Mouse (Mus musculus) forebrain, embryonic 12.5 days (tissue): ENCODE measurements around the gene Rpl13a. TPM values are rescaled to one million over a fixed set of nuclear protein-coding genes. Genes with fewer than 3 reads are reported as not detected.
A peak's percentile ranks its signal among the peaks of the same experiment; 100 is the strongest.
"Not testable (repeated sequence)": the region's sequence is repeated elsewhere in the genome, so short reads cannot be mapped to it uniquely, and the experiment has no call there.

Experiments
- ATAC-seq: fragments of 200-750 bp; cut with Nextera tagmentation; 2 replicates; pipeline ENCODE4 v1.8.0; 2017; ENCODE audit warnings: moderate TSS enrichment; ENCODE audit not compliant: low FRiP score
- H3K27ac ChIP-seq: fragments of 300-500 bp; sonication (generic); 2 replicates; pipeline ENCODE4 v1.5.1; 2016; ENCODE audit warnings: mild to moderate bottlenecking
- H3K27me3 ChIP-seq: fragments of 300-500 bp; sonication (generic); 2 replicates; pipeline ENCODE4 v1.6.1; 2016; ENCODE audit warnings: mild to moderate bottlenecking
- H3K36me3 ChIP-seq: fragments of 300-500 bp; sonication (generic); replicated peaks from 2 replicates; pipeline ENCODE4 v1.6.1; 2016; ENCODE audit warnings: mild to moderate bottlenecking
- H3K4me1 ChIP-seq: fragments of 300-500 bp; sonication (generic); 2 replicates; pipeline ENCODE4 v1.6.1; 2016
- H3K4me2 ChIP-seq: fragments of 300-500 bp; sonication (generic); 2 replicates; pipeline ENCODE4 v1.6.1; 2016; ENCODE audit warnings: mild to moderate bottlenecking, moderate library complexity
- H3K4me3 ChIP-seq: fragments of 300-500 bp; sonication (generic); replicated peaks from 2 replicates; pipeline ENCODE4 v1.5.1; 2016; ENCODE audit warnings: mild to moderate bottlenecking
- H3K9ac ChIP-seq: fragments of 300-500 bp; sonication (generic); 2 replicates; pipeline ENCODE4 v1.6.1; 2016; ENCODE audit warnings: mild to moderate bottlenecking
- H3K9me3 ChIP-seq: fragments of 300-500 bp; sonication (generic); 2 replicates; pipeline ENCODE4 v1.6.1; 2016
- WGBS: fragments of 180-500 bp; shearing (Covaris S2); methylation state at CpG from one replicate; pipeline ENCODE4 v1.1.7; 2016; 5-methylcytosine and 5-hydroxymethylcytosine counted together
- polyA plus RNA-seq: library from polyadenylated mRNA; unstranded; fragments of >200 nt; fragmentation: Nextera tagmentation; extraction: Ambion mirVana; gene quantifications from 2 replicates; pipeline ENCODE4 v1.2.1, GENCODE M21; 2016

Rpl13a gene
- polyA plus RNA-seq, 1 experiment from 2014 or later: 1,135 TPM

DNA sequence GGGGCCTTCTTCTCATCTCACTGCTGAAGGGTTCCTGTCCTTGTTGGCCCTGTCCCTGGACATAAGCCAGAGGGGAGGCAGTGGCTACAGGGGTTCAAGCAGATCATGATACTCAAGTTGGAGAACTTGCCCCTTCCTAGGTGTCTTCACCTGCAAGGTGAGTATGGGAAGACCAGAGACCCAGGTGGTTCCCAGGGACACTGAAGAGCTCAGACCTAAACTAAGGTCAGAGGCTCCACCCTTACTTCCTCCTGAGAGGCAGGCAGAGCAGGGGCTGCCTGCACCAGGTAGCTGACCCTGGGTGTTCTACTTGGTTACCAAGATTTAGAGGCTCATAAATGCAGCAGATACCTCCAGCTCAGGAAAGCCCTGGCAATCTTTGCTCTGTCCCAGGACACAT, 6.6 kb downstream of the Rpl13a start:
- Histone ChIP-seq H3K36me3 (peaks cover 78% of the 10 kb centered on the region), H3K4me1 (peaks cover 39% of the 10 kb centered on the region), H3K9me3 (no peaks in the 10 kb centered on the region), H3K27ac (0 out of 2 replicates have a peak overlapping the region, but pooled peaks have one; percentile 6), H3K4me2 (no peak overlapping the region), H3K4me3 (no peak overlapping the region), H3K9ac (0 out of 2 replicates have a peak overlapping the region, but pooled peaks have one; percentile 1), H3K27me3 (no peaks in the 10 kb centered on the region)
- ATAC-seq: no peak

DNA sequence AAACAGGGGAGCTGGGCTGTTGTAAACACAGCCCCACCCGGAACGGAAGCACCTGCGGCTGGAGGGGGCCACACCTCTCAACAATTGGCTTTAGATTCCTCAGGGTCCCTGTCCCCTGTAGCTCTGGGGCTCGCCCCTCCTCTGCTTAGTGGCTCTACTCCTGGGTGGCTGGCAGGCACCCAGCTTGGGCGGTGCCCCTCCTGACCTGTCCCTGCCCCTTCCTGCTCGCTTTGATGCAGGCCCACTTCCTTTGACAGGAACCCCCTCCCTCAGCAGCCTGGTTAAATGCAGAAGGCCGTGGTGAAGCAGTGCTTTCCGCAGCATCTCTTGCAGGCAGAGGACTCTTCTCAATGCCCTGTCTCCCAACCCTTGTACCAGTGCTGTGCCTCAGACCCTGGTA, 7.2 kb downstream of the Rpl13a start:
- ATAC-seq: no peak
- Histone ChIP-seq H3K4me1 (peaks cover 34% of the 10 kb centered on the region), H3K9ac (0 out of 2 replicates have a peak overlapping the region, but pooled peaks have one; percentile 1), H3K4me3 (no peak overlapping the region), H3K27ac (0 out of 2 replicates have a peak overlapping the region, but pooled peaks have one; percentile 6), H3K27me3 (no peaks in the 10 kb centered on the region), H3K4me2 (no peak overlapping the region), H3K9me3 (no peaks in the 10 kb centered on the region), H3K36me3 (peaks cover 73% of the 10 kb centered on the region)
- WGBS: 78% methylated on average over 8 of the region's 8 CpGs

DNA sequence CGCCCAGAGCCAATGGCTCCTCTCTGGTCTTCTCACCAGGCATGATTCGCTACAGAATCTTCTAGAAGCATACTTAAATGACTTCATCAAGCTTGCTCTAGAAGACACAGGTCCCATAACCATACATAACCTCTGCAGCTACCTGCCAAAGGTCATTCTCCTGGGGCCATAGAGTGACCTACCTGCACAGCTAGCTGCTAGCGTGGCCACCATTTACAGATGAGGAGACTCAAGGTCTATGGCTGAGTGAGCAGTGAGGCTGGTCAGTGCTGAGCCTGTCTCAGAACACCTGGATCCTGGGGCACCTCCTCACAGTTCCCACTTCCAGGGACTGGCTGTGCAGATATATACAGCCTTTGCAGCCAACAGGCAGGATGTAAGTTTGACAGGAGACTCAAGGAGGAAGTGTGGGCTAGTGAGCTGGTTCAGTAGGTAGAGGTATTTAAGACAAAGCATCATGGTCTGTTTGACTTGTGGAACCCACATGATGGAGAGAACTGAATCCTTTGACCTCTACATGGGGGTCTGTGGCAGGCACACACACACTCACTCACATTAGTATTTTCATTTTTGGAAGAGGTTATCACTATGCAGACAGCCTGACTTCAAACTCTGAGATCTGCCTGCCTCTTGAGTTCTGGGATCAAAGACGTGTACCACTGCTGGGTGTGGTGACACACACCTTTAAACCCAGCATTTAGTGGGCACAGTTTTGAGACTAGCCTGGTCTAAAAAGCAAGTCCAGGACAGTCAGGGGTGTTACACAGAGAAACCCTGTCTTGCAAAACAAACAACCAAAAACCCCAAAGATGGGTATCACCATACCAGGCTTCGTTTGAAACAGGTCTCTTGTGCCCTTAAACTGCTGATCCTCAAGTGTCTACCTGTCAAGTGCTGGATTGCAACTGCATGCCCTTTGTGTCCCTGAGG, 8.5 kb downstream of the Rpl13a start:
- Histone ChIP-seq H3K9ac (no peak overlapping the region), H3K4me2 (no peak overlapping the region), H3K27me3 (no peaks in the 10 kb centered on the region), H3K27ac (no peak overlapping the region), H3K4me1 (peaks cover 22% of the 10 kb centered on the region), H3K36me3 (peaks cover 59% of the 10 kb centered on the region), H3K4me3 (no peak overlapping the region), H3K9me3 (no peaks in the 10 kb centered on the region)
- ATAC-seq: no peak
- 85% methylated on average over 5 of the region's 5 CpGs for WGBS

DNA sequence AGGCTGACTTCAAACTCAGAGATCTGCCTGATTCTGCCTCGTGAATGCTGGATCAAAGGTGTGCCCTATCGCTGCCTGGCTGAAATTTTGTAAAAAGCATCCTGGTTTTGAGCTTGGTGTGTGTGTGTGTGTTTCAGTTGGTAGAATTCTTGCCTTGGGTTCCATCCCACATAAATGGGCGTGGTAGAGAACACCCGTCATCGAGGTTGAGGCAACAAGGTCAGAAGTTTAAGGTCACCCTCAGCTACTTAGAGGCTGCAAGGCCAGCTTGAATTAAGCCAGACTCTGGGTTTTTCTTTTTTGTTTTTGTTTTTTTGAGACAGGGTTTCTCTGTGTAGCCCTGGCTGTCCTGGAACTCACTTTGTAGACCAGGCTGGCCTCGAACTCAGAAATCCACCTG, 10.2 kb downstream of the Rpl13a start:
- Histone ChIP-seq H3K9me3 (no peaks in the 10 kb centered on the region), H3K9ac (no peak overlapping the region), H3K27ac (no peak overlapping the region), H3K27me3 (no peaks in the 10 kb centered on the region), H3K4me2 (no peak overlapping the region), H3K4me1 (peaks cover 15% of the 10 kb centered on the region), H3K4me3 (no peak overlapping the region), H3K36me3 (peaks cover 56% of the 10 kb centered on the region)
- ATAC-seq: no peak
- 96% methylated on average over 6 of the region's 6 CpGs for WGBS

DNA sequence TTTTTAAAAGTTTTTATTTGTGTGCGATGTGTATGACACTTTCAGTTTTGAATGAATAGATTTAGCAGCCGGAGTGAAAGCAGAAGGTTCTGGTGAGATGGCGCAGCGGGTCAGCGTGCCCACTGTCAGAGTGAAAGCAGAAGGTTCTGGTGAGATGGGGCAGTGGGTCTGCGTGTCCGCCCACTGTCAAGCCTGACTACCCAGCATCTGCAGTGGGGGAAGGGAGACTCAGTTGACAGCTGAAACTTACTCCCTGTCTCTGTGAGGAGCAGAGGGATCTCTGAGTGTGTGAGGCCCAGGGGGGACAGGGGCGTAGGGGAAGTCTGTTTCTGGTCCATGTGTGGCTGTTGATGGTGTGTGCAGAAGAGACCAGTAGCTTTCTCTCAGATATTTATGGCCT, 11.0 kb downstream of the Rpl13a start:
- 91% methylated on average over 8 of the region's 8 CpGs for WGBS

DNA sequence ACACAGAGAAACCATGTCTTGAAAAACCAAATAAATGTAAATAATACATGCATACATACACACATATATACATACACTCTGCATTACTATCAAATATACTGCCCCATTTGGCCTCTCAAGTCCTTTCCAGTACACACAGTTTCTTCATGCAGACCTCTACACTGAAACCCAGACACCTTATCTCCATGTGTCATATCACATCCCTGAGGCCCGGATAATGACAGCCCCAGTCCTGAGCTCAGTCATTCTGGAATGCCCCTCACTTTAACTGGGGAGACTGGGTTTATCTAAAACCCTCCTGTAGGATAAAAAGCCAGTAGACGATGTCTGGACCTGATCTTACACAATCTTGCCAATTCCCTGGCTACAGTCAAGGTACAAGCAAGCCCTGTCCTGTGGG, 15.1 kb downstream of the Rpl13a start:
- Histone ChIP-seq H3K4me3 (no peak overlapping the region), H3K4me2 (no peak overlapping the region), H3K9ac (no peak overlapping the region), H3K4me1 (no peaks in the 10 kb centered on the region), H3K36me3 (peaks cover 10% of the 10 kb centered on the region; the same call in 1 of the 2 replicates), H3K27me3 (no peaks in the 10 kb centered on the region), H3K9me3 (no peaks in the 10 kb centered on the region), H3K27ac (no peak overlapping the region)
- WGBS: 88% methylated on average over 2 of the region's 2 CpGs
- ATAC-seq: no peak

More for the DNA sequence above, 11.0 kb downstream of the Rpl13a start:
- peaks cover 7% of the 10 kb centered on the region for H3K4me1 ChIP-seq
- H3K4me2 ChIP-seq: no peak overlapping the region
- H3K27ac ChIP-seq: no peak overlapping the region
- peaks cover 48% of the 10 kb centered on the region for H3K36me3 ChIP-seq
- no peak overlapping the region for H3K4me3 ChIP-seq
- H3K27me3 ChIP-seq: no peaks in the 10 kb centered on the region
- no peaks in the 10 kb centered on the region for H3K9me3 ChIP-seq
- H3K9ac ChIP-seq: no peak overlapping the region
- no peak for ATAC-seq

DNA sequence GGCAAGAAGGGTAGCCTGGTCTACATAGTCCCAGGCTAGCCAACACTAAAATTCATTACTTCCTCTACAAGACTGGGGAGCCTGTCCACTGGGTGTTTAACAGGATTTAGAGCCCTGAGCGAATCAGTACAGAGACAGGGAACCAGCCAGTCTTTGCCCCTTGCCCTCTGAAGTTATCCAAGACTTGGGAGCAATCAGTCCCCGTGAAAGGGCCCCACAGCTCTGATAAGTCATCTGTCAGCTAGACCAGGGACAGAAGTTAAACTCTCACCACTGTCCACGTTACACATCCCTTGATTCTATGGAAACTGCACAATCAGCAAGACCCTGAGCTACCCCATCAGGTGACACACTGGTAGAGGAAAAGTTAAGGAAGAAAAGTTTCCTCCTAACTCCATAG, 16.0 kb downstream of the Rpl13a start:
- Histone ChIP-seq H3K9me3 (no peaks in the 10 kb centered on the region), H3K27me3 (no peaks in the 10 kb centered on the region), H3K4me3 (no peak overlapping the region), H3K36me3 (peaks cover under 1% of the 10 kb centered on the region; the same call in 1 of the 2 replicates), H3K4me2 (no peak overlapping the region), H3K9ac (no peak overlapping the region), H3K4me1 (no peaks in the 10 kb centered on the region), H3K27ac (no peak overlapping the region)
- no peak for ATAC-seq
- 71% methylated on average over 3 of the region's 3 CpGs for WGBS

DNA sequence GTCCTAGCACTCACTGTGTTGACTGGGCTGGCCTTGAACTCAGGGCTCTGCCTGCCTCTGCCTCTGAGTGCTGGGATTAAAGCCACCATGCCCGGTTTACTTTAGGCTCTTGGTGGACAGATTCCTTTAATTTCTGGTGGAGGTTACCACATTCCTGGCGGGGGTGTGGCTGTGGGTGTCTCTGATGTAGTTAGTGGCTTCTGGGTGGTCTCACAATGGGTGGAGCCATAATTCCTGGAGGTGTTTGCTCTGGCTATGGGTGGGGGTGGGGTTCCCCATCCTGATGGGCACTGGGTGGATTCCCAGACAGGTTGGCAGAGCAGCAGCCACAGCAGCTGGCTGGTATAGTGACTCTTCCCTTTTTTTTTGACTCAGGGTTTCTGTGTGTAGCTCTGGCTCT, 16.6 kb downstream of the Rpl13a start:
- WGBS: 69% methylated on average over 2 of the region's 2 CpGs

DNA sequence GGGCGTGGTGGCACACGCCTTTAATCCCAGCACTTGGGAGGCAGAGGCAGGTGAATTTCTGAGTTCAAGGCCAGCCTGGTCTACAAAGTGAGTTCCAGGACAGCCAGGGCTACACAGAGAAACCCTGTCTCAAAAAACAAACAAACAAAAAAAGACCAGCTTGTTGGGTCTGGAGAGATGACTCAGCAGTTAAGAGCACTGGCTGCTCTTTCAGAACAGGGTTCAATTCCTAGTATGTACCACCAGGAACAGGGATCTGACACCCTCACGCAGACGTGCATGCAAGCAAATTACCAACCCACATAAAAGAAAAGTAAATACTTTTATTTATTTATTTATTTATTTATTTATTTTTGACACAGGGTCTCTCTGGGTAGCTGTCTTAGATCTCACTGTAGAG, 18.5 kb downstream of the Rpl13a start:
- H3K4me2 ChIP-seq, ATAC-seq, H3K4me1 ChIP-seq, H3K27me3 ChIP-seq, H3K27ac ChIP-seq, H3K4me3 ChIP-seq, H3K36me3 ChIP-seq, H3K9ac ChIP-seq, H3K9me3 ChIP-seq: not testable (repeated sequence)
- 98% methylated on average over 4 of the region's 4 CpGs for WGBS

More for the DNA sequence above, 16.6 kb downstream of the Rpl13a start:
- no peak overlapping the region for H3K9ac ChIP-seq
- H3K27me3 ChIP-seq: no peaks in the 10 kb centered on the region
- no peak for ATAC-seq
- H3K27ac ChIP-seq: no peak overlapping the region
- no peaks in the 10 kb centered on the region for H3K9me3 ChIP-seq
- no peak overlapping the region for H3K4me3 ChIP-seq
- no peaks in the 10 kb centered on the region for H3K36me3 ChIP-seq
- no peak overlapping the region for H3K4me2 ChIP-seq
- no peaks in the 10 kb centered on the region for H3K4me1 ChIP-seq

DNA sequence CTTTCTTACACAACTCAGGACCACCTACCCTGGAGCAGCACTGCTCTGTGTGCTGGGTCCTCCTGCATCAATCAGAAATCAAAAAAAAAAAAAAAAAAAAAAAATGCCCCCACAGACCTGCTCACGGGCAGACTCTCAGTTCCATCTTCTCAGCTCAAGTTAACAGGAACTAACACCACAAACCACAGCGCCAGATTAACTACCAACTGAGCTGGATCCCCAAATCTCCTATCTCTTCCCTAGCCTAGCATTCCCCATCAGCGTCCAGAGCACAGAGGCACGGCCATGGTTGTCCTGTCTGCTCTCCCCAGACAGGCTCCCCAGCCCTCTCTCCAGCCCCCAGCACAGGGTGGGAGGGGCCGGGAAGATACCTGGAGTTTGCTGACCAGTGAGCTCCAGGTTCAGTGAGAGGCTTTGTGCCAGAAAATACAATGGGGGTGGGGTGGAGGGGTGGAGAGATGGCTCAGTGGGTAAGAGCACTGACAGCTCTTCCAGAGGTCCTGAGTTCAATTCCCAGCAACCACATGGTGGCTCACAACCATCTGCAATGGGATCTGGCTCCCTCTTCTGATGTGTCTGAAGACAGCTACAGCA, 21.4 kb downstream of the Rpl13a start:
- no peak overlapping the region for H3K9ac ChIP-seq
- WGBS: 69% methylated on average over 5 of the region's 5 CpGs
- no peak for ATAC-seq
- H3K9me3 ChIP-seq: no peaks in the 10 kb centered on the region
- no peaks in the 10 kb centered on the region for H3K36me3 ChIP-seq
- no peak overlapping the region for H3K27ac ChIP-seq
- H3K4me2 ChIP-seq: no peak overlapping the region
- peaks cover 6% of the 10 kb centered on the region for H3K4me1 ChIP-seq
- no peaks in the 10 kb centered on the region for H3K27me3 ChIP-seq
- H3K4me3 ChIP-seq: no peak overlapping the region

DNA sequence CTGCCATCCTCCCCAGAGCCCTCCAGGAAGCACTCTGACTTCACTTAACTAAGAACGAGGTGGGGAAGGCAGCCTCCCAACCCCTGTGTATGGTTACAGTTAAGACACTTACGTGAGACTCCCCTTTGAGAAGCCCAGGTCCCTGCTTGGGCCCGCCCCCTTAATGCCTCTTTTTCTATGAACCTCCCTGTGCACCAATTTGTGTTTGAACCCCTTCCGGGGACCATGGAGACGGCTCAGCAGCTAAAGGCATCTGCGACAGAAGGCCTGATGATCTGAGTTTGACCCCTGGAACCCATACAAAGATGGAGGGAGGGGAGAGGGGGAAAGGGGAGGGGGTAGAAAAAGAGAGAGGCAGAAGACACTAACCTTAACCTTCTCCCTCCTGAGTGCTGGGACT, 22.1 kb downstream of the Rpl13a start:
- Histone ChIP-seq H3K27me3 (no peaks in the 10 kb centered on the region), H3K4me1 (peaks cover 6% of the 10 kb centered on the region), H3K4me2 (no peak overlapping the region), H3K27ac (no peak overlapping the region), H3K36me3 (no peaks in the 10 kb centered on the region), H3K9ac (no peak overlapping the region), H3K9me3 (no peaks in the 10 kb centered on the region), H3K4me3 (no peak overlapping the region)
- no peak for ATAC-seq
- 42% methylated on average over 6 of the region's 6 CpGs for WGBS

DNA sequence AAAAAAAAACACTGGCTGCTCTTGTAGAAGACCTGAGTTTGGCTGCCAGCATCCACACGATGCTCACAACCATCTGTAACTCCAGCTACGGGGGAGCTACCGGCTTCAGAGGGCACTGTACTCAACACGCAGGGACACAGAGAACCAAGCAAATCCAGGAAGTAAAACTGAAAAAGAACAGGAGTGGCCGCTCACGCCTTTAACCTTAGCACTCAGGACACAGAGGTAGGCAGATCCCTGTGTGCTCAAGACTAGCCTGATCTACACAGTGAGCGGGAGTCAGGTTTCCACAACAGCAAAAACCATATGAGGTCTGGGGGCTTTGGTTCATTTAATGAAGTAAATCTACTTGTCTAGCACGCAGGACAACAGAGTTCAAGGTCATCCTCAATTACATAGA, 23.1 kb downstream of the Rpl13a start:
- H3K4me3 ChIP-seq: no peak overlapping the region
- no peaks in the 10 kb centered on the region for H3K27me3 ChIP-seq
- no peak overlapping the region for H3K4me2 ChIP-seq
- WGBS: 83% methylated on average over 8 of the region's 8 CpGs
- no peak for ATAC-seq
- peaks cover 6% of the 10 kb centered on the region for H3K4me1 ChIP-seq
- no peaks in the 10 kb centered on the region for H3K9me3 ChIP-seq
- H3K27ac ChIP-seq: no peak overlapping the region
- H3K9ac ChIP-seq: no peak overlapping the region
- H3K36me3 ChIP-seq: no peaks in the 10 kb centered on the region
